Mouse (Mus musculus) intestine, postnatal 0 days (tissue): ENCODE measurements at regions not wholly inside any gene's neighbourhood (a gene's known extent, or its start where the extent isn't known, plus 50 kb on each side); places are given as distances from the start of the nearest gene placed in this dataset. TPM values are rescaled to one million over a fixed set of nuclear protein-coding genes. Genes with fewer than 3 reads are reported as not detected.

Source experiments
- ATAC-seq: fragments of 200-750 bp; cut with Nextera tagmentation; 2 replicates; pipeline ENCODE4 v1.8.0; 2017; ENCODE audit warnings: mild to moderate bottlenecking, moderate TSS enrichment, moderate library complexity
- H3K27ac ChIP-seq: fragments of 300-500 bp; sonication (generic); 2 replicates; pipeline ENCODE4 v1.5.1; 2014; ENCODE audit warnings: mild to moderate bottlenecking, low read depth, low read length, moderate library complexity
- H3K27me3 ChIP-seq: fragments of 300-500 bp; sonication (generic); replicated peaks from 2 replicates; pipeline ENCODE4 v1.6.1; 2014; ENCODE audit warnings: low read length, mixed read lengths; ENCODE audit not compliant: control insufficient read depth, insufficient read depth
- H3K36me3 ChIP-seq: fragments of 300-500 bp; sonication (generic); 2 replicates; pipeline ENCODE4 v1.6.1; 2014; ENCODE audit warnings: mild to moderate bottlenecking, moderate library complexity; ENCODE audit not compliant: control insufficient read depth, insufficient read depth
- H3K4me1 ChIP-seq: fragments of 300-500 bp; sonication (generic); replicated peaks from 2 replicates; pipeline ENCODE4 v1.6.1; 2014; ENCODE audit warnings: antibody characterized with exemption, low read length, mixed read lengths; ENCODE audit not compliant: control insufficient read depth, insufficient read depth
- H3K4me2 ChIP-seq: fragments of 300-500 bp; sonication (generic); replicated peaks from 2 replicates; pipeline ENCODE4 v1.6.1; 2014; ENCODE audit warnings: low read depth, mild to moderate bottlenecking, moderate library complexity
- H3K4me3 ChIP-seq: fragments of 300-500 bp; sonication (generic); 2 replicates; pipeline ENCODE4 v1.5.1; 2014; ENCODE audit warnings: low read depth, low read length
- H3K9ac ChIP-seq: fragments of 300-500 bp; sonication (generic); 2 replicates; pipeline ENCODE4 v1.6.1; 2014; ENCODE audit warnings: mild to moderate bottlenecking, low read depth, low read length
- H3K9me3 ChIP-seq: fragments of 300-500 bp; sonication (generic); 2 replicates; pipeline ENCODE4 v1.6.1; 2016; ENCODE audit warnings: mixed run types; ENCODE audit not compliant: control insufficient read depth
- CTCF ChIP-seq: sonication (generic); IDR thresholded peaks from 2 replicates; pipeline ENCODE4 v1.5.1; 2016; ENCODE audit warnings: low read depth, mild to moderate bottlenecking, control low read depth, antibody characterized with exemption, moderate library complexity
- WGBS: fragments of 180-500 bp; shearing (Covaris S2); extraction: QIAGEN DNeasy Blood & Tissue Kit; methylation state at CpG from one replicate; pipeline ENCODE4 v1.1.7; 2014; 5-methylcytosine and 5-hydroxymethylcytosine counted together
- microRNA-seq: library from miRNA; unstranded; fragments of <30 nt; microRNA quantifications from one replicate; pipeline ENCODE4, GENCODE M21; 2016

DNA sequence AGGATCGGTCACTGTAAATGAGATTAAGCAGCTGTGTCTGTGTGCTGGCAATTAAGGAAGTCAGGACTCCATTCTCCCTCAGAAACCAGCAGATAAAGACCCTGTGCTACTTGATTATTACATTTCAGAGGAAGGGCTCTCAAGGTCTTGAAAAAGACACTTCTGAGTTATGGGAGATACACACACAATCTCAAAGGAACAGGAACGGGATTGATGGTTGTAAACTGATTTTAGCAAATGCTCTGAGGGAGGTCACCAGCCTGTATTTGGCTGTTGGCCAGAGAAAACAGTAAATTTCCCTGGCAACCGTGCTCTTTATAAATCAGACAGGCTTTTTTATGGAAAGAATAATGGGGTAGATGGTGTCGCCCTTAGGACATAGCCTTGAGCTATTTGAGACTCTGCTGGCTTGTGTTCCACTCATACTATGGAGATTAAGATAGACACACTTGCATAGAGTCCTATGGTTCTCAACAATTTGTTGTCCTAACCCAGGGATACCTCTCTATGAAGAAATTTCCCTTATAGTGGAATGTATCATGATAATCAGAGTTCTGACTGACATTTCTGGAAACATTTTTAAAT, 656.9 kb downstream of the Phf3 start:
- Histone ChIP-seq H3K4me3 (no peak overlapping the region), H3K27ac (no peak overlapping the region), H3K9me3 (no peaks in the 10 kb centered on the region), H3K4me1 (no peaks in the 10 kb centered on the region), H3K27me3 (no peaks in the 10 kb centered on the region), H3K4me2 (no peak overlapping the region), H3K9ac (no peak overlapping the region), H3K36me3 (no peaks in the 10 kb centered on the region)
- whole genome bisulfite sequencing, result 55% methylated on average over 4 of the region's 4 CpGs
- TF ChIP-seq CTCF, result no peak
- no peak for ATAC-seq

DNA sequence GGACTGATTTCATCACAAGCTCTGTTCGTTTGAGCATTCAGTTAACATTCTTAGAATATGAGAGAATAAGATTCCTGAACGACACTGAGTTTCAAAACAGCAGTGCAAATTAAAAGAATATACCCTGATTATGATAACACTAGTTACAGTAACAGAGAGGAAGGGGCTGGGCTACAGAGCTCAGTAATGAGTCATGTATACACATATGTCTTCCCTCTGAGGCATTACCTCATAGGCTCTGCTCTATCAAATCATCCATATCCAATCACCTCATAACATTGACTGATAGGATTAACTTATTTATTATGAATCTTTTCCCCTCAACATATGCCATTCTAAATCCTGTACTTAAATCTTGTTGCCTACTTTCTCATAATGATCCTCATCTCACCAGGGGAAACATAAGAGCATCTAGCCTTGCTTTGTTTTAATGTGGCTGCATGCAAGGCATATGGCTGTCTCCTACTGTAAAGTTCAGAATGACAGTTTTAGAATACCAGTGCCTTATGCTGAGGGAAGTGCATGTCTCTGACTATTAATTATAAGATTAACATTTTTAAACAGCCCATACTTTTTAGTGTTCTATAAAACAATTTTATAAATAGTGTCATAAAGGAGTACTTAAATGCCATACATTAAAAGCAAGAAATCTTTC, 669.0 kb downstream of the Phf3 start:
- Histone ChIP-seq H3K9me3 (no peaks in the 10 kb centered on the region), H3K27ac (no peak overlapping the region), H3K9ac (no peak overlapping the region), H3K36me3 (no peaks in the 10 kb centered on the region), H3K4me1 (no peaks in the 10 kb centered on the region), H3K4me2 (no peak overlapping the region), H3K27me3 (no peaks in the 10 kb centered on the region), H3K4me3 (no peak overlapping the region)
- TF ChIP-seq CTCF, result no peak
- ATAC-seq, result no peak
- WGBS, result 56% methylated on average over 2 of the region's 2 CpGs

DNA sequence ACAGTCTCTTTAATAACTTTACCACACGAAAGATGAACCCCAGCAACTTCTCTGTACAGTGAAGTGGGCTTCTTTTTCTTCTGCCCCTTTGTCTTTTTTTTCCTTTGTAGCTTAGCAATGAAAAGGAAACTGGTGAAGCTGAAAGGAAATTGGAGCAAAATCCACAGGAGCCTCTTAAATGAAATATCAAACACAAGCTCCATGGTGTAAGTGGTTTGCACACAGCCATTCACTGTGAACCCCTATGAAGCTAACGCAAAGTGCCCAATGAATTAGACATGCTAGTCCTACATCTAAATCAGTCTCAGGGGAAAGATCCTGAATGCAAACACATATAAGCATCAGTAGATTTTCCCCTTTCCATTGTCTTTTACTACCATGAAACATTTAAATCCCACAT, 697.5 kb downstream of the Phf3 start:
- TF ChIP-seq CTCF, result no peak
- no peak for ATAC-seq
- Histone ChIP-seq H3K27ac (no peak overlapping the region), H3K9ac (no peak overlapping the region), H3K4me3 (no peak overlapping the region), H3K36me3 (no peaks in the 10 kb centered on the region), H3K9me3 (no peaks in the 10 kb centered on the region), H3K4me1 (no peaks in the 10 kb centered on the region), H3K4me2 (no peak overlapping the region), H3K27me3 (no peaks in the 10 kb centered on the region)
- WGBS, result 73% methylated on average over 2 of the region's 2 CpGs

GRCm38 (mm10) chr1:30144997-30145396, 728.7 kb downstream of the Phf3 start:
- Histone ChIP-seq H3K4me3 (no peak overlapping the region), H3K9me3 (no peaks in the 10 kb centered on the region), H3K27me3 (no peaks in the 10 kb centered on the region), H3K27ac (no peak overlapping the region), H3K9ac (no peak overlapping the region), H3K4me2 (no peak overlapping the region), H3K4me1 (no peaks in the 10 kb centered on the region), H3K36me3 (no peaks in the 10 kb centered on the region)
- 77% methylated on average over 4 of the region's 4 CpGs for WGBS
- TF ChIP-seq CTCF, result peak; percentile 60
- no peak for ATAC-seq

DNA sequence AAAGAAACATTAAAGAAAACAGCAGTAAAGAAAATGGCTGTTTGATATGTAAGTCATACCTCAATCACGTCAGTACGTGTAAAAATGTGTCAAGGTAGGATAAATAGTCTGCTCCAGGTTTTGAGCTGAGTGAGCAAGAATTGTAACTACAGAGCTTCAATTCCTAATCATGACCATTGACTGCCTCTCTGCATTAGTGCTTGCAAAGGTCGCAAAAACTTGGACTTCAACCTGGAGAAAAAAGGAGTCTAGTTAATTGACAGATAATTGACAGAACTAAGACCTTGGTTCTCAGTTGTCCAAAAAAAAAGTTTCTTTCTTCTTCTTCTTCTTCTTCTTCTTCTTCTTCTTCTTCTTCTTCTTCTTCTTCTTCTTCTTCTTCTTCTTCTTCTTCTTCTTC, 759.5 kb downstream of the Phf3 start:
- no peak for TF ChIP-seq CTCF
- no peaks in the 10 kb centered on the region for H3K9me3 ChIP-seq
- no peak overlapping the region for H3K9ac ChIP-seq
- H3K27ac ChIP-seq, result no peak overlapping the region
- H3K4me3 ChIP-seq, result no peak overlapping the region
- ATAC-seq, result no peak
- 78% methylated on average over 3 of the region's 3 CpGs for WGBS
- no peaks in the 10 kb centered on the region for H3K4me1 ChIP-seq
- H3K27me3 ChIP-seq, result no peaks in the 10 kb centered on the region
- H3K36me3 ChIP-seq, result no peaks in the 10 kb centered on the region
- no peak overlapping the region for H3K4me2 ChIP-seq

Small RNA genes in the stretch of these regions (microRNA-seq; reads per million reads assigned to microRNA genes)
- not detected for gene Gm27430
